Mouse (Mus musculus): ENCODE data around the gene Fat3. TPM values are rescaled to one million over a fixed set of nuclear protein-coding genes. Genes with fewer than 3 reads are reported as not detected.

The Fat3 gene
- polyA plus RNA-seq, 1 experiment from 2014 or later = 0.20 TPM

DNA sequence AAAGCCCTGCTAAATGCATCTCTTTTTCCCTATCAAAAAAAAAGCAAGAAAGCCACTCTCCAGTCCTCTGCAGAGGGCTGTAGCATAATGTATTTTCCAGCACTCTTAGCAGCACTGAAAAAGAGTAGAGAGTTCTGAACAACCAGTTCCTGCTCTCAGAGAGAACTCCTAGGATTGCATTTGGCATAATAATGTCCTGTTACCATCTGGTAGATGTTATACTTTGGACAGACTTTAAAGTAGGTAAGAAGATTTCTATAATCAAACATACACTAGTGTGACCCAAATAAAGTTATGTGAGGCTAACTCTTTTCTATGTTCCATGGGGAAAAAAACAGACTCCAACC, 230.3 kb downstream of the Fat3 start:
- Histone ChIP-seq H3K27me3 (replicated peaks; ENCODE audit: control insufficient read depth, insufficient read depth, low read length) (no peaks in the 10 kb centered on the region), H3K9me3 (ENCODE audit: control insufficient read depth) (no peaks in the 10 kb centered on the region), H3K27ac (ENCODE audit: low read depth, low read length) (no peak overlapping the region), H3K4me1 (replicated peaks; ENCODE audit: control insufficient read depth, insufficient read depth, low read length) (no peaks in the 10 kb centered on the region), H3K4me3 (ENCODE audit: low read depth, low read length) (no peak overlapping the region), H3K4me2 (replicated peaks; ENCODE audit: low read depth) (no peak overlapping the region), H3K9ac (ENCODE audit: low read depth, low read length) (no peak overlapping the region), H3K36me3 (ENCODE audit: control insufficient read depth, insufficient read depth) (no peaks in the 10 kb centered on the region)
- TF ChIP-seq CTCF (IDR thresholded peaks at IDR 0.05; ENCODE audit: low read depth) = no peak
- no peak for ATAC-seq

DNA sequence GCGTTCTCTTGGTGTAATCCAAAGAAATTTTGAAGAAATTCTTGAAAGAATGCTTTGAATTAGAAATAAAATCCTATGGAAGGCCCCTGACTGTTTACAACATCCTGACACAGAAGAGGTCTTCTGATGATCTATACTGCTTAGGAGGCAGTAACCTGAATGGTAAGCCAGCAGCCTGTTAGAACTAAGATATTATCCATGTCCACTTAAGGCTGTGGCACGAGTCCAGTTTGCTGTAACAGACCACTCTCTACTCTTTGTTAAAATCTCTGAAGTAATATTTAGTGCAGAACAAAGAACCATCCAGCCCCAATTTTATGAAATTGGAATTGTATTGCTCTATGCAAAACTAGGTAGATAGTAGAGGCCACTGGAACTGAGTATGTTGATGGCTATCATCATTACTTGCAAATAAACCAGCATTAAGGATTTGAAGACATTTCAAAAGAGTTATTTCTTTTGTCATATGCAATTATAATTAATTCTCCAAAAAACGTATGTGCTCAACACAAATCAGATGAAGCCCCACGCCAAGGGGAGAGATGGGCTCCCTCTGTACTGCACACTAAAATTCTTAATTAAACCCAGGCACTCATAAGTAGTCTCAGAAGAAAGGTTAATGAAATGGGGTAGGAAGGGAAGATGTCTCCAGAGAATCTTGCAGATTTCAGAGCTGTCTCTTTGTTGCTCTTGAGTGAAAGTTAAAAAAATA, 230.9 kb downstream of the Fat3 start:
- TF ChIP-seq CTCF (IDR thresholded peaks at IDR 0.05; ENCODE audit: low read depth) = no peak
- no peaks in the 10 kb centered on the region for H3K9me3 ChIP-seq (ENCODE audit: control insufficient read depth)
- WGBS = 66% methylated on average over 4 of the region's 4 CpGs

DNA sequence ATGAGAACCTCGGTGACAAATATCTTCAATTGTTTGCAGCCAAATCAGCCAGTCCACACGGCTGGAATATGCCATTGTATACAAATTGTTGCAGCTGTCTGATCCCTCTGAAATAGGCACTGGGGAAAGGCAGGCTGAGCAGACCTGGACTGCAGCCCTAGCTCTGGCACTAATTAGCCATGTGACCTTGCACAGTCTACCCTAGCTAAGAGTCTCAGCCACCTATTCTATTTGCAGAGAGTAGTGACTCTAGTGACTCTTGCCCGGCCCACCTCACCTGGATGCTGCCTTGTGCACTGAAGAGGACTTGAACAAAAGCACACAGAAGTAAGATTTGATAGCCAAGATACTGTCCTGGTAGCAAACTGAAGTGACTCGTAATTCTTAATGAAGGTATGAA, 235.6 kb downstream of the Fat3 start:
- no peaks in the 10 kb centered on the region for H3K4me1 ChIP-seq (replicated peaks; ENCODE audit: control insufficient read depth, insufficient read depth, low read length)
- no peak overlapping the region for H3K27ac ChIP-seq (ENCODE audit: low read depth, low read length)
- H3K36me3 ChIP-seq (ENCODE audit: control insufficient read depth, insufficient read depth) = no peaks in the 10 kb centered on the region
- H3K9me3 ChIP-seq (ENCODE audit: control insufficient read depth) = no peaks in the 10 kb centered on the region
- H3K9ac ChIP-seq (ENCODE audit: low read depth, low read length) = no peak overlapping the region
- no peaks in the 10 kb centered on the region for H3K27me3 ChIP-seq (replicated peaks; ENCODE audit: control insufficient read depth, insufficient read depth, low read length)
- no peak for ATAC-seq
- TF ChIP-seq CTCF (IDR thresholded peaks at IDR 0.05; ENCODE audit: low read depth) = no peak
- WGBS = 63% methylated on average over 4 of the region's 4 CpGs
- no peak overlapping the region for H3K4me3 ChIP-seq (ENCODE audit: low read depth, low read length)
- no peak overlapping the region for H3K4me2 ChIP-seq (replicated peaks; ENCODE audit: low read depth)

More for the DNA sequence above, 230.9 kb downstream of the Fat3 start:
- Histone ChIP-seq H3K36me3 (ENCODE audit: control insufficient read depth, insufficient read depth) (no peaks in the 10 kb centered on the region), H3K4me1 (replicated peaks; ENCODE audit: control insufficient read depth, insufficient read depth, low read length) (no peaks in the 10 kb centered on the region), H3K27ac (ENCODE audit: low read depth, low read length) (no peak overlapping the region), H3K9ac (ENCODE audit: low read depth, low read length) (no peak overlapping the region), H3K4me3 (ENCODE audit: low read depth, low read length) (no peak overlapping the region), H3K4me2 (replicated peaks; ENCODE audit: low read depth) (no peak overlapping the region), H3K27me3 (replicated peaks; ENCODE audit: control insufficient read depth, insufficient read depth, low read length) (no peaks in the 10 kb centered on the region)
- ATAC-seq = no peak

DNA sequence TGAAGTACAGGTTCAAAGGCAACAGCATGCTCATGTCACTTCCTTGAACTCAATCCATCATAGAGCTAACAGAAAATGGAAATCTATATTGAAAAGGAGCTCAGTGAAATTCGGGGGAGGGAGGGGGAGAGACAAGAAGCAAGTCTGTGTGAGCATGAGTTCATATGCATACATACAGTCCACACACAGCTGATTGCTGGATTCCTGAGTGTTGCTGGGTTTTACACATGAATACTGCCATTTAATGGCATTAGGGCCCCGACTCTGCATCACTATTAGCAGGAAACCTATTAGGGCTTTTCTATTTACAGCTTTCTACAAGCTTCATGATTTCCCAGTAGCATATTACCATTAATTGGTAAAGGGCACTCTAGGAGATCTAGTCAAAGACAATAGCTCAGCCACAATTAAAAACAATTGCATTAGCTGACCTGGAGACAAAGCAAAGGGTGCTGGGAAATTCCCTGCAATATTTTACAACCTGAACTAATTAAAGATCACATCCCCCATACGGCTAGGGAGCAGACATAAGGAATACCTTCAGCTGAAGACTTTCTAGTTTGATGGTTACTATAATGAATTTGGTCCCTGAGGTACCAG, 243.7 kb downstream of the Fat3 start:
- no peaks in the 10 kb centered on the region for H3K9me3 ChIP-seq (ENCODE audit: control insufficient read depth)
- H3K36me3 ChIP-seq (ENCODE audit: control insufficient read depth, insufficient read depth) = no peaks in the 10 kb centered on the region
- no peaks in the 10 kb centered on the region for H3K27me3 ChIP-seq (replicated peaks; ENCODE audit: control insufficient read depth, insufficient read depth, low read length)
- 67% methylated on average over 3 of the region's 3 CpGs for WGBS
- no peaks in the 10 kb centered on the region for H3K4me1 ChIP-seq (replicated peaks; ENCODE audit: control insufficient read depth, insufficient read depth, low read length)
- no peak overlapping the region for H3K27ac ChIP-seq (ENCODE audit: low read depth, low read length)
- no peak overlapping the region for H3K4me2 ChIP-seq (replicated peaks; ENCODE audit: low read depth)
- H3K4me3 ChIP-seq (ENCODE audit: low read depth, low read length) = no peak overlapping the region
- TF ChIP-seq CTCF (IDR thresholded peaks at IDR 0.05; ENCODE audit: low read depth) = no peak
- no peak for ATAC-seq
- no peak overlapping the region for H3K9ac ChIP-seq (ENCODE audit: low read depth, low read length)

DNA sequence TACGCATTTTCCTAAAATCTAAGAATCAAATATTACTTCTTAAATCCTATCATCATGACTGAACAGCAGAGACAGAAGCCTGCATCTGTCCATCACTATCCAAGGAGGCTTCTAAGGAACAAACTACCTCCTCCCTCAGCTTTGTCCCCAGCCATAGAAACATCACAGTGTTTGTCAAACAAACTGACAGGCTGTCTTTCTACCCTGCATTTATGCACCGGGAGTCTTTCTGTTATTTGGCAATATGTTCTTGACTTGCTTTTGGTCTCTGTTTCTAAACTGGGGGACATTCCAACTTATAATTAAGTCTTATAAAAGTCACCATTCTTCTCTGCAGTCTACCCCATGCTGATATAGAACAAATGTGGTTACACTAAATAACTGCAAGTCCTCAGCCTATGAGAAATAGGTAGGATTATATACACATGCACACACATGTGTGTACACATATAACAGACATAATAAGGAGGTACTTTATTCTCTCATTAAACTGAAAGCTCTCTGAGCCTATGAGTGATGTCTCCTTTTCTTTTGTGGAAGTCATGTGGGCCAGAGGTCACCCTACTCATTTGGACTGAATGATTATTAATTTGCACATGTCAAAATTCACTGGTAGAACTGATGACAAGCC, 244.4 kb downstream of the Fat3 start:
- Histone ChIP-seq H3K9ac (ENCODE audit: low read depth, low read length) (no peak overlapping the region), H3K9me3 (ENCODE audit: control insufficient read depth) (no peaks in the 10 kb centered on the region), H3K4me3 (ENCODE audit: low read depth, low read length) (no peak overlapping the region), H3K4me2 (replicated peaks; ENCODE audit: low read depth) (no peak overlapping the region), H3K27ac (ENCODE audit: low read depth, low read length) (no peak overlapping the region), H3K4me1 (replicated peaks; ENCODE audit: control insufficient read depth, insufficient read depth, low read length) (no peaks in the 10 kb centered on the region), H3K36me3 (ENCODE audit: control insufficient read depth, insufficient read depth) (no peaks in the 10 kb centered on the region), H3K27me3 (replicated peaks; ENCODE audit: control insufficient read depth, insufficient read depth, low read length) (no peaks in the 10 kb centered on the region)
- ATAC-seq = no peak
- WGBS = 76% methylated on average over 2 of the region's 2 CpGs
- TF ChIP-seq CTCF (IDR thresholded peaks at IDR 0.05; ENCODE audit: low read depth) = no peak

DNA sequence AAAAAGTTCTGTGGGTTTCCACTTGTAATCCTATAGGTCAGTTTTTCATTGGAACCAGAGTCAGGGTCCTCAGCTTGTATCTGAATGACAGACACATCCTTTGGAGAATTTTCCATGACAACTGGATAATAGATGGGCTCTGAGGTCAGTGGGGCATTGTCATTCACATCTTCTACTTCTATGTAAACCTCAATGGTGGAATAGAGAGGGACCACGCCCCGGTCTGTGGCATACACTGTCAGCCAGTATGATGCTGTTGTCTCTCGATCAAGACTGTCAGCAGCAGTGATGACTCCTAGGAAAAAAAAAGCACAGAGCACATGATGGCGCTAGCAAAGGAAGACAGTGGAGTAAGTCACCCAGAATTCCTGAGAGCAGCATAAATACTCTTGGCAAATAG, 254.3 kb downstream of the Fat3 start:
- WGBS = 85% methylated on average over 4 of the region's 4 CpGs
- no peak for ATAC-seq
- Histone ChIP-seq H3K9me3 (ENCODE audit: control insufficient read depth) (no peaks in the 10 kb centered on the region), H3K27me3 (replicated peaks; ENCODE audit: control insufficient read depth, insufficient read depth, low read length) (no peaks in the 10 kb centered on the region), H3K4me3 (ENCODE audit: low read depth, low read length) (no peak overlapping the region), H3K4me1 (replicated peaks; ENCODE audit: control insufficient read depth, insufficient read depth, low read length) (no peaks in the 10 kb centered on the region), H3K4me2 (replicated peaks; ENCODE audit: low read depth) (no peak overlapping the region), H3K36me3 (ENCODE audit: control insufficient read depth, insufficient read depth) (no peaks in the 10 kb centered on the region), H3K27ac (ENCODE audit: low read depth, low read length) (no peak overlapping the region), H3K9ac (ENCODE audit: low read depth, low read length) (no peak overlapping the region)
- no peak for TF ChIP-seq CTCF (IDR thresholded peaks at IDR 0.05; ENCODE audit: low read depth)
